Mouse (Mus musculus) cerebellum, postnatal 25 days (tissue): ENCODE measurements around the gene Ppp1cb.
"Not testable (repeated sequence)": the region's sequence is repeated elsewhere in the genome, so short reads cannot be mapped to it uniquely, and the experiment has no call there.

ENCODE experiments used
- DNase-seq, 2 experiments: peaks; one replicate each; pipeline ENCODE4 v3.0.0; 2021; ENCODE audit warnings: mixed read lengths in 2 of 2

The Ppp1cb gene

GRCm38 (mm10) chr5:32458408-32459143 is at the start of gene Ppp1cb:
Ppp1cb (plus strand) TSS chr5:32458843.
- peak; percentile 97 to 99 for DNase-seq

DNA sequence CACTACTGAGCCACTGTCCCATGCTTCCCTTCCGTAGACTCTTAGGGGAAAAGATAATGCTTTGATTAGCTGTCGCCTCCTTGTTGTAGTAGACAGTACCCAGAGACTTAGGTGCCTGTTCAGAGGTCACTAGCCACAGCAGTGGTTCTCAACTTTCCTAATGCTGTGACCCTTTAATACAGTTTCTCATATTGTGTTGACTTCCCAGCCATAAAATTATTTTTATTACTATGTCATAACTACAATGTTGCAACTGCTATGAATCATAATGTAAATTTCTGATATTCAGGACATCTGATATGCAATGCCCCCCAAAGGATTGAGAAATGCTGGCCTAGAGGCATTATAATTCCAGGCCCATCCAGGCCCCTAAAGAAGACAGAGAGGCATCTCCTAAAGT is 48.9 kb upstream of the Ppp1cb start:
- no peak for DNase-seq

DNA sequence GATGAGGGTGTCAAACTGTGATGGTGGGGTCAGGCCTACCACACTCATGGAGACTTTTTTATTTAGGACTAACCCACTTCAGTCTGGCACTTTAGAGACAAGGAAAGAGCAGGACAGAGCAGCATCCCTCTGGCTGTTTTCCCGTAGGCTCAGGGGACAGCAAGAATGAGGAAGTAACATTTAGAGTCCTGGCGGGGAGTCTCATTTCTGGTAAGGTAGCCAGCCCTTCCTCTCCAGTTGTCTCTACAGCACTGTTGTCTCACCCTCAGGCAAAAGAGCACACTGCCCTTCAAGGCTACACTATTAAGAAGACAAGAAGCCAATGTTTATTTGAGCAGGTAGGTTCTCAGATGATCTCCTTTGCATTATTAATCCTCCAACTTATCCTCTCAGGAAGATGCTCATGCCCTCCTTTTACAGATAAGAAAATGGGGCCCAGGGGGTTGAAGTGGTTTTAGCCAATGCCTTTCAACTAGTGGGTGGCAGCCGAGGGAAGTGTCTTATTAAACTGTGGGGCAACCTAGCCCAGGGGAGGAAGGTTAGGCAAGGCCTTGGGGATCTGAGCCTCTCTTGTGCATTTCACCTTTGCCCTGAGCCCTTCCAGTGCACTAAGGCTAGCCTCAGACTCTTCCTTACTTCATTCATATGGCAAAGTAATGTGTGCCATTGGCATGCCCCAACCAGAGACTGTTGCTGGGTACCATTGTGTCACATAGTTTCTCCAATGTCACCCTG is 47.5 kb upstream of the Ppp1cb start:
- DNase-seq: no peak

DNA sequence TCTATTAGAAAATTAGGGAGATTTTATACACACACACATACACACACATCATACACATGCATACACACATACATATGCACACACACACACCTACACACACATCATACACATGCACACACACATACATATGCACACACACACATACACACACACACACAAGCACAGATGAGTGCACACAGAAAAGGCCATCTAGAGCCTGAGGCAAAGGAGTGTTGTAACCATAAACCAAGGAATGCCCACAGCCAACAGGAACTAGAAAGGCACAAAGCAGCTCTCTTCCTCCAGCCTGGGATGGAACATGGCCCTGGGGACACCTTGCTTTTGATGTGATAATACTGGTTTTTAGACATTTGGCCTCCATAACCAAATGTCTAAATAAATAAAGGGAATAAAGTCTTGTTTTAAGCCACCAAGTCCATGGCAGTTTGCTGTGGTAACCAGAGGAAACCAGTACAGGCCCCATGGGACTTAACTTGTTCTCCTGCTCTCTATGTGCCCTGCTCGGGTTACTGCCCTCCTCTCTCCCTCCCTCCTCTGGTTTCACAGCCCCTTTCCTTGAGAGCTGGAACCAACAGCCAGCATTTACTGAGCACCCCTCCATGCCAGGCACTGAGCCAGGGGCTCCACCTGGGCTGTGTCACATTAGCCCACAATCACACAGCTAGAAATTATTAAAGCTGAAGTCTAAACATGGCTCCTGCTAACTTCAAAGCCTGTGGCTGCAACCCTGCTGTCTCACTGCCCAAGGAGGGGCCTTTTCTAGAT is 46.3 kb upstream of the Ppp1cb start:
- DNase-seq: peak; percentile 28 to 59

DNA sequence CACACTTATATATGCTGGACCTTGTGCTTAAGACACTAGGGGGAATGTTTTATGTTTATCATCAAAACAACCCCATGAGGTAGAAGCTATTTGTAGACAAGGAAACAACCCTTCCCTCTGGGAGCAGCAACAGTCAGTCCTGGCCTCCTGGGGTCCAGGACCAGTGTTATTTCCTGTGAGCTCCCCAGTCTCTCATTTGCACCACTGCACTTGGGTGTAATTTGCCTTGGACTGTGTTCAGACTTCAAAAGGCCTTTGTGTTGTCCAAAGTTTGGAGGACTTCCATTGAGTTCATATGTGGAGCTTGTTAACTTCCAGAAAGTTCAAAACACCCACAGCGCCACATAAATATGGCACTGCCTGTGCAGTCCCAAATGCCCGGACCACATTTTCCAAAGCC is 45.6 kb upstream of the Ppp1cb start:
- no peak for DNase-seq

- no peak for DNase-seq
These were observed 45.1 kb upstream of the Ppp1cb start for GRCm38 (mm10) chr5:32413569-32413968.

DNA sequence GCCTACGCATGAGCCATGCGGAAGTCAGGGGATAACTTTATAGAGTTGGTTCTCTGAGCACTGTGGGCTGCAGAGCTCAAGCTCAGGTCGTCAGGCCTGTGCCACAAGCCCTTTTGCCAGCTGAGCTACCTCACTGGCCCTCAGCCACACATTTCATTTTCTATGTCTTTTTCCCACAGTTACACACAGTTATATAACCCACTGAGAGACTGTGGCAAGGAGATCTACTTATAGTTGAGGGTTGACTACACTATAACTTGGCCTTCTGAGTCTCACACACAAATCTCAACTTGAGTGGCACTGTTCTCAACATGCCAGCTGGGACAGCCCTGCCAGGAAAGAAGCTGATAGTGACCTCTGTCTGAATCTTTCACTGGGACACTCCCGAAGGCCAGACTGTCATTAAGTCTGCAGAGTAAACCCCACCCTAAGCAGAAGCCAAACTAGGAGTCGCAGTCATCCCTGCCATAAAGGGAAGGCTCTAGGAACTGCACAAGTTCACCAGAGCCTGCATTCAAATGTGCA is 44.1 kb upstream of the Ppp1cb start:
- no peak for DNase-seq

- DNase-seq: no peak
These were observed 43.1 kb upstream of the Ppp1cb start for GRCm38 (mm10) chr5:32415554-32415953.

DNA sequence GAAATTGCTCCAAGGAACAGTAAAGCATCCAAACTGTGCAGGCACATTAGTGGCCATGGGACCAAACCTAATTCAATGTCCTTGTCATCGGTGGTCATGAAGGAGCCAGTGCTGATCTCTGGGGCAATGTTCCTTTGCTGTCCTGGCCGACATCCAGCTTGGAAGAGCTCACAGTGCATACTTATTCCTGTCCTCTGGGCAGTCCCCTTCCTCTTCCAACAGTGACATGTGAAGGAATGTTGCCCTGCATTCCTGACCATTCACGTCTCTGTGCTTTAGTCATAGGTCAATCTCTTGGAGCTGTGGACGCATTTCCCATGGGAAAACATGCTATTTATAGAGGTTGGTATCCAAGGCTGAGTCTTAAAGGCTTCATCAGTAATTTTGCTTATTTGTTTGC is 41.8 kb upstream of the Ppp1cb start:
- DNase-seq: peak in 1 of 2 experiments; percentile 18

GRCm38 (mm10) chr5:32422081-32422589 is 36.5 kb upstream of the Ppp1cb start:
- DNase-seq: peak in 1 of 2 experiments; percentile 16

GRCm38 (mm10) chr5:32423339-32424046 is 35.1 kb upstream of the Ppp1cb start:
- DNase-seq: no peak

GRCm38 (mm10) chr5:32424464-32424863 is 34.2 kb upstream of the Ppp1cb start:
- no peak for DNase-seq

DNA sequence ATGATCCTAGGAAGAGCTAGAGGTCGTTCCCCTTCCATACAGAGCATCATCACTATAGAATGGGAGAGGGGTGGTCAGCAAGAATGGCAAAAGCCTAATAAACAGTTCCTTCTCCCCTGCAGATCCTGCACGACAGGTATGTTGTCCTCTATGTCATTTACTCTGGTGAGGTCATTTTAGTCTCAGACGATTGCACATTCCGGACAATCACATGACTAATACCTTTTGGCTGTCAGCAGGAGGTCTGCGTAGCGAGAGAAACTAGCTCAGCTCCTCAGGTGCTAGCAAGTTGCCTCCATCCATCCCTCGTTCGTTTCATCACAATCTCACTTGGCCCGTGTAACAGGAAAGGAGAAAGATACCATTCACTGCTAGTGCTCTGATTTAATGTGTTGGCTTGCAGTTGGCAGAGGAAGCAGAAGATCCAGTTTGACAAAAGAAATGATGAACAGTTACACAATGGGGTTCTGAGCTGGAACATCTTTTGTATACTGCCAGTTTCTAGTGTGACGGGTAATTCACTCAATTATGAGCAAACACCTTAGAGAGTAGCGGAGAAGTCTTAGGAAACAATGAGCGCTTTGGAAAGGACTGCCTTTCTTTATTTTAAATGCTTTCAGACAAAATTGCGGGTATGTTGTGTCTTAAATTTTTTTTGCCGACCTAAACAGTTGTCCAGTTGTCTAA is 33.0 kb upstream of the Ppp1cb start:
- DNase-seq: no peak

DNA sequence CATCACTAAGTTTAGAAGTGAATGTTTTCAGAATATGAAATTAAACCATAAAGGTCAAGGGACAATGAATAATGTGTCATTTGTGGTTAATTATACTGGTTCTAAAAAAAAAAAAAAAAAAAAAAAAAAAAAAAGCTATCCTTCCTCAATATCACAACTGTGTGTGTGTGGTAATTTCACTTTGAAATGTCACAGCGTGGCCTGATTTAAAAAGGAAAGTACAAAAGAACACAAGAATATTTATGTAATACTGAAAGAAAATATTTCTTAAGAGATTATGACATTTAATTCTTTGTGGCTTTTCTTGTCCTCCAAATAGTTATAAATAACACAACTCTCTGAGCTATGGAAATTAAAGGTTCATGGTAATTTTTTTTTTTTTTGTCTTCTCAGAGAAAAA is 28.2 kb upstream of the Ppp1cb start:
- no peak for DNase-seq

GRCm38 (mm10) chr5:32434346-32434745 is 24.3 kb upstream of the Ppp1cb start:
- not testable (repeated sequence) for DNase-seq

- no peak for DNase-seq
These were observed 23.0 kb upstream of the Ppp1cb start for GRCm38 (mm10) chr5:32435612-32436011.

- DNase-seq: no peak
These were observed 20.6 kb upstream of the Ppp1cb start for GRCm38 (mm10) chr5:32437901-32438563.

GRCm38 (mm10) chr5:32438564-32438922 is 20.1 kb upstream of the Ppp1cb start:
- DNase-seq: peak; percentile 44 to 58

DNA sequence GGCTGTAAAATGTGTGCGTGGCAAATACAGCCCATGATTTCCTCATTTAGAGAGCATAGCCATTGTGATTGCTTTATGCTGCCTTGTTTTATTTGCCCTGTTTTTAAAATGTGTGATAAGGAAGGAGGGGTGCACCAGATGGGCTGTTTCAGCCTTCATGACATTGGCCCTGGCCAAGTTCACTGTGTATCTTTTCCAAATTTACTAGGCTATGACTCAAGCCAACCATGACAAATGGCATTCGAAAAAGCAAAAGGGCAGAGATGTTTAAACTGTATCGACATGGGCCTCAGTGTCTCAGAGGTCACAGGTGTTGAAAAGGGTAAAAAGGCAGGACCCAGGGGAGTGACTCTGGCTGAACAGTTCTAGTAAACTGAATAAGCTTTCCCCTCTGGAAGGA is 17.3 kb upstream of the Ppp1cb start:
- peak; percentile 25 to 28 for DNase-seq

DNA sequence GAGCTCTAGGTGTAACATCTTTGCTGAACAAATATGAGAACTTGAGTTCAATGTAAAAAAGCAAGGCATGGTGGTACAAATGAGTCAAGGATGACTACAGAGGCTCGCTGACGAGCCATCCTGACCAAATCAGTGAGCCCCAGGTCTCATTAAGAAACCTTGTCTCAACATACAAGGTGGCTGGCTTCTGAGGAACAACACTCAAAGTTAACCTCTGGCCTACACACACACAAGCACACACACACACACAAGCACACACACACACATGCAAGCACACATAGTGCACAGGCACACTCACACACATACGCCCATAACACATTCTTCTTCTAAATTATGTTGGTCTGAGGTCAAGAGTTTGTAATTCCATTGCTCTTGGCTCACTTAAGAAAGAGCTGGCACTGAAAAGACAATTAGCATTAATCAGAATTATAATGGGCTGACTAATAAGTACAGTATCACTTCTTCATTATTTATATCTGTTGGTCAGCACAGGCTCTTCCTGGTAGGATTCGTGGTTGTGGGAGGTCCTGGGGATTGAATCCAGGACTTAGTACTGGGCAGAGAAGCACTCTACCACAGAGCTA is 16.6 kb upstream of the Ppp1cb start:
- no peak for DNase-seq

DNA sequence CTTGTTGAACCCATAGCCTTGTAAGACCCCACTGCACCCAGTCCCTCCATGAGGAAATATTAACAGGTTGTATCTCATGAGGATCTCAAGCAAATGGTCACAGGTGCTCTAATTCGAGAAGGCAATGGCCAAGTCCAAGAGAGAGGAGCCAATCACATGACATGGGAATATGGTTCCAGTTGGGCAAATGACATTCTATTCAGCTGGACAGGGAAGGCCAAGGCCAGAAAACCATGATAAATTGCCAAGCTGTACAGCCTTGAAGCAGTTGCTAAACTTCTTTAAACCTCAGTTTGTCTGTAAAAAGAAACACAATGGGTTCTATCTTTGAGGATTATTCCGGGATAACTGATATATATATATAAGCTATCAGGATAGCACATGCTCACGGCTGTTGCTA is 14.7 kb upstream of the Ppp1cb start:
- DNase-seq: no peak
